ENCODE assay signal across 16 mouse cellular contexts in the genomic region with DNA sequence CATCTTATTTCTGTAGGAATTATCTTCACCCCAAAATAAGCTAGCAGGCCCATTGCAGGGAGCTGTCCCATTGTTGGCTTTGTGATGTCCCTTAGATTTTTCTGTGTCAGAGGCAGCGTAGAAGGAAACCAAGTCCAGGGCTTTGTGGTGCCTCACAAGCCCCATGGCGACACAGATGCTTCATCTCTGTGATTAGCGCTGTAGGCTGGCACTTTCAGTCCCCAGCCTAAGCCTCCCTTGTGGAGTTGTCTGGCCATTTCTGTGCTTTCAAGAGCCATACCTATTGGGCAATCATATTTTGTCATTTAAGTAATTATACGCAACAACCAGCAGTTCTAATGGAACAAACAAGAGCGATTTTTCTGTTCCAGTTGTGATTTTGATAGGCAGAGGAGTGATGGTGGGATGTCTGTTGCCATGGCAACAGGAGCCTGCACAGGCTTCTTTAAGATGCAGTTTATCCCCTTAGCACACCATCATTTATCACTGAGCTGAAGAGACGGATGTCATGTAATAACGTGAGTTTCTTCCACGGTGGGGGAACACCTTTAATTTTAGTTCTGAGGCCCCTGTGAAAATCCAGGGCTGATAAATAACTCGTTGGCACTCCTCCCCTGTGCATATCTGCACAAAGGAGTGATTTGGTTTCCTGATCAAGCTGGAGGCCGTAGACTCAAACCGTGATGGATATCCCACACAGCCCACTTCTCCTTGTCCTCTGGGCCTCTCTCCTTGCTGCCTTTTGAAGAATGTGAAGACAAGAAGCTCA.
DNase-seq lines count a peak whose midpoint lies in the region; ATAC-seq and TF ChIP-seq lines count a peak whose summit lies in the region.
"Had no signal": no experiment of that assay in that cellular context is flagged by ENCODE, and none has a peak within 500 bp of the region (broad histone marks: within the 10 kb centered on the region; RNA-seq: fewer than 3 reads in every experiment).

No protein-coding gene starts in this region.

- H3K9me3 ChIP-seq in neural tube, embryonic 11.5 days (ENCODE audit: control insufficient read depth, low read length) = no peaks in the 10 kb centered on the region
- H3K9me3 ChIP-seq in forebrain, embryonic 14.5 days (replicated peaks; ENCODE audit: control insufficient read depth, low read length) = no peaks in the 10 kb centered on the region
- no peaks in the 10 kb centered on the region for H3K9me3 ChIP-seq in midbrain, embryonic 10.5 days (replicated peaks)
- H3K9me3 ChIP-seq: heart, embryonic 15.5 days had no signal

- no peak for TF ChIP-seq POLR2A in cerebellum, adult 2 months (IDR thresholded peaks at IDR 0.05; ENCODE audit: borderline replicate concordance, insufficient read depth, low read length)

- no peaks in the 10 kb centered on the region for H3K27me3 ChIP-seq in neural tube, embryonic 11.5 days (ENCODE audit: control insufficient read depth, insufficient read depth, low read length)
- H3K27me3 ChIP-seq in forebrain, embryonic 14.5 days (replicated peaks; ENCODE audit: control insufficient read depth, insufficient read depth, low read length) = no peaks in the 10 kb centered on the region
- H3K27me3 ChIP-seq in midbrain, embryonic 10.5 days (ENCODE audit: low read depth, poor library complexity, severe bottlenecking) = no peaks in the 10 kb centered on the region
- H3K27me3 ChIP-seq in cerebellum, adult 2 months (ENCODE audit: control insufficient read depth, insufficient read depth, low read length) = no peaks in the 10 kb centered on the region
- H3K27me3 ChIP-seq: Patski had no signal

- ATAC-seq in neural tube, embryonic 11.5 days (ENCODE audit: insufficient read depth, low FRiP score, low TSS enrichment) = peak; percentile 75
- peak; percentile 81 for ATAC-seq in forebrain, embryonic 14.5 days
- ATAC-seq: Patski had no signal

- H3K4me1 ChIP-seq in neural tube, embryonic 11.5 days (ENCODE audit: control insufficient read depth, insufficient read depth, low read length) = peaks cover 9% of the 10 kb centered on the region; the same call in 1 of the 2 replicates
- H3K4me1 ChIP-seq in forebrain, embryonic 14.5 days (ENCODE audit: control insufficient read depth, insufficient read depth, low read length) = peaks cover 30% of the 10 kb centered on the region
- peaks cover 17% of the 10 kb centered on the region for H3K4me1 ChIP-seq in midbrain, embryonic 10.5 days
- H3K4me1 ChIP-seq in cerebellum, adult 2 months (ENCODE audit: control insufficient read depth, insufficient read depth, low read length) = no peaks in the 10 kb centered on the region

- H3K36me3 ChIP-seq in neural tube, embryonic 11.5 days (ENCODE audit: control insufficient read depth, insufficient read depth, low read length) = no peaks in the 10 kb centered on the region
- H3K36me3 ChIP-seq in forebrain, embryonic 14.5 days (ENCODE audit: control insufficient read depth, insufficient read depth, low read length) = no peaks in the 10 kb centered on the region
- H3K36me3 ChIP-seq in midbrain, embryonic 10.5 days = peaks cover under 1% of the 10 kb centered on the region; the same call in 1 of the 2 replicates
- H3K36me3 ChIP-seq: heart, embryonic 15.5 days had no signal

- DNase-seq in neural tube, embryonic 11.5 days (ENCODE audit: low spot score) = peak; percentile 66
- DNase-seq in neural tube, embryonic 10.5 days (ENCODE audit: extremely low spot score, low spot score) = no peak
- DNase-seq in forebrain, embryonic 14.5 days (ENCODE audit: low spot score) = peak; percentile 89
- peak; percentile 27 for DNase-seq in midbrain, embryonic 10.5 days (ENCODE audit: low spot score)
- peak; percentile 32 for DNase-seq in retina, embryonic 14.5 days (ENCODE audit: low spot score)
- no peak for DNase-seq in cerebellum, adult 11-12 months
- DNase-seq in gastrocnemius, postnatal 36 days = no peak
- no peak for DNase-seq in cerebellum, adult 2 months
- DNase-seq: adrenal gland, postnatal 25 days; cerebellum, adult 8-10 months; kidney, adult 11 months; lung, postnatal 14 days; thymus, postnatal 4 days had no signal

- peak overlapping the region; percentile 87 for H3K27ac ChIP-seq in neural tube, embryonic 11.5 days (ENCODE audit: low read depth, low read length)
- H3K27ac ChIP-seq in forebrain, embryonic 14.5 days (ENCODE audit: low read depth, low read length) = peak overlapping the region; percentile 95
- H3K27ac ChIP-seq in midbrain, embryonic 10.5 days (replicated peaks) = peak overlapping the region; percentile 80
- no peak overlapping the region for H3K27ac ChIP-seq in cerebellum, adult 2 months (ENCODE audit: insufficient read depth, low read length)
- H3K27ac ChIP-seq: heart, embryonic 15.5 days had no signal

- intact Hi-C loops in gastrocnemius, postnatal 36 days (cut with DNase I) = no loop called here

- WGBS in neural tube, embryonic 11.5 days = 50% methylated on average over 11 of the region's 11 CpGs
- 56% methylated on average over 11 of the region's 11 CpGs for WGBS in forebrain, embryonic 14.5 days
- WGBS in midbrain, embryonic 10.5 days = 68% methylated on average over 11 of the region's 11 CpGs
- 64% methylated on average over 11 of the region's 11 CpGs for WGBS in cerebellum, adult 2 months

- no peak overlapping the region for H3K4me2 ChIP-seq in neural tube, embryonic 11.5 days (ENCODE audit: low read depth)
- H3K4me2 ChIP-seq in forebrain, embryonic 14.5 days (ENCODE audit: low read length) = no peak overlapping the region
- H3K4me2 ChIP-seq: heart, embryonic 15.5 days had no signal

- TF ChIP-seq CTCF in cerebellum, adult 2 months (IDR thresholded peaks at IDR 0.05; ENCODE audit: borderline replicate concordance, insufficient read depth, low read depth, low read length) = no peak

- no peak overlapping the region for H3K9ac ChIP-seq in neural tube, embryonic 11.5 days (ENCODE audit: low read length)
- peak overlapping the region; percentile 37 for H3K9ac ChIP-seq in forebrain, embryonic 14.5 days (ENCODE audit: low read length)
- H3K9ac ChIP-seq: heart, embryonic 15.5 days had no signal

- H3K4me3 ChIP-seq in neural tube, embryonic 11.5 days (ENCODE audit: low read depth, low read length) = no peak overlapping the region
- H3K4me3 ChIP-seq in forebrain, embryonic 14.5 days (ENCODE audit: low read depth, low read length) = no peak overlapping the region
- H3K4me3 ChIP-seq in midbrain, embryonic 10.5 days = no peak overlapping the region; the same call in 1 of the 2 replicates
- no peak overlapping the region for H3K4me3 ChIP-seq in cerebellum, adult 2 months (replicated peaks; ENCODE audit: insufficient read depth, low read depth, low read length)
- H3K4me3 ChIP-seq: heart, embryonic 15.5 days; myocyte had no signal

Comparison
In these comparisons a context has a peak if more than half of its experiments do, and no peak if none do; other contexts are left out.
1. DNase-seq: peak in neural tube, embryonic 11.5 days (single experiment), forebrain, embryonic 14.5 days (single experiment), midbrain, embryonic 10.5 days (single experiment) and retina, embryonic 14.5 days (single experiment); none in neural tube, embryonic 10.5 days (single experiment), cerebellum, adult 11-12 months (single experiment), gastrocnemius, postnatal 36 days (0 of 2) and cerebellum, adult 2 months (0 of 2).